Mouse (Mus musculus) liver, postnatal 0 days (tissue): ENCODE results near the gene Tmem82. TPM values are rescaled to one million over a fixed set of nuclear protein-coding genes. Genes with fewer than 3 reads are reported as not detected.

Experiments used
- ATAC-seq: fragments of 200-750 bp; cut with Nextera tagmentation; 2 replicates; pipeline ENCODE4 v1.8.0; 2017; ENCODE audit warnings: mild to moderate bottlenecking, moderate library complexity
- DNase-seq: peaks from one replicate; pipeline ENCODE4 v3.0.0-alpha.2; 2016
- H3K27ac ChIP-seq: fragments of 300-500 bp; sonication (generic); 2 replicates; pipeline ENCODE4 v1.5.1; 2014; ENCODE audit warnings: antibody characterized with exemption, moderate library complexity, mild to moderate bottlenecking, low read depth
- H3K27me3 ChIP-seq: fragments of 300-500 bp; sonication (generic); 2 replicates; pipeline ENCODE4 v1.6.1; 2014; ENCODE audit warnings: low read length, control low read depth, mixed read lengths; ENCODE audit not compliant: insufficient read depth
- H3K36me3 ChIP-seq: fragments of 300-500 bp; sonication (generic); replicated peaks from 2 replicates; pipeline ENCODE4 v1.6.1; 2014; ENCODE audit warnings: mild to moderate bottlenecking, control low read depth, low read length, moderate library complexity, mixed read lengths; ENCODE audit not compliant: insufficient read depth
- H3K4me1 ChIP-seq: fragments of 300-500 bp; sonication (generic); 2 replicates; pipeline ENCODE4 v1.6.1; 2014; ENCODE audit warnings: antibody characterized with exemption, mild to moderate bottlenecking, control low read depth; ENCODE audit not compliant: insufficient read depth
- H3K4me2 ChIP-seq: fragments of 300-500 bp; sonication (generic); 2 replicates; pipeline ENCODE4 v1.6.1; 2014; ENCODE audit warnings: low read depth, mild to moderate bottlenecking, low read length, moderate library complexity, mixed read lengths
- H3K4me3 ChIP-seq: fragments of 300-500 bp; sonication (generic); 2 replicates; pipeline ENCODE4 v1.5.1; 2014; ENCODE audit warnings: low read depth, low read length
- H3K9ac ChIP-seq: fragments of 300-500 bp; sonication (generic); replicated peaks from 2 replicates; pipeline ENCODE4 v1.6.1; 2014; ENCODE audit warnings: mild to moderate bottlenecking, moderate library complexity
- H3K9me3 ChIP-seq: fragments of 300-500 bp; sonication (generic); 2 replicates; pipeline ENCODE4 v1.6.1; 2016; ENCODE audit warnings: mild to moderate bottlenecking, control low read depth, low read length, mixed read lengths
- CTCF ChIP-seq: sonication (generic); IDR thresholded peaks from 2 replicates; pipeline ENCODE4 v1.5.1; 2016; ENCODE audit warnings: antibody characterized with exemption, low read depth
- EP300 ChIP-seq: IDR thresholded peaks from 2 replicates; pipeline ENCODE4 v1.6.1; 2016; ENCODE audit warnings: antibody characterized with exemption, low read depth, mild to moderate bottlenecking
- WGBS: fragments of 180-500 bp; shearing (Covaris S2); extraction: QIAGEN DNeasy Blood & Tissue Kit; methylation state at CpG from one replicate; pipeline ENCODE4 v1.1.7; 2014; ENCODE audit not compliant: insufficient replicate concordance; 5-methylcytosine and 5-hydroxymethylcytosine counted together
- polyA plus RNA-seq: library from polyadenylated mRNA; unstranded; fragments of >200 nt; fragmentation: Nextera tagmentation; extraction: Ambion mirVana; gene quantifications from 2 replicates; pipeline ENCODE4 v1.2.1, GENCODE M21; 2015

Tmem82 gene
- polyA plus RNA-seq, 1 experiment from 2014 or later: 17.3 TPM

GRCm38 (mm10) chr4:141601148-141601862 is 17.1 kb downstream of the Tmem82 start:
- no peak for DNase-seq
- Histone ChIP-seq H3K4me1 (peaks cover 20% of the 10 kb centered on the region), H3K27me3 (peaks cover 21% of the 10 kb centered on the region), H3K27ac (no peak overlapping the region), H3K9me3 (no peaks in the 10 kb centered on the region), H3K9ac (no peak overlapping the region), H3K4me3 (no peak overlapping the region), H3K4me2 (no peak overlapping the region), H3K36me3 (no peaks in the 10 kb centered on the region)
- WGBS: 68% methylated on average over 12 of the region's 12 CpGs
- TF ChIP-seq EP300 (no peak), CTCF (no peak)
- no peak for ATAC-seq

- Histone ChIP-seq H3K27me3 (peaks cover 21% of the 10 kb centered on the region), H3K4me1 (peaks cover 20% of the 10 kb centered on the region), H3K4me2 (no peak overlapping the region), H3K9ac (no peak overlapping the region), H3K9me3 (no peaks in the 10 kb centered on the region), H3K4me3 (no peak overlapping the region), H3K36me3 (no peaks in the 10 kb centered on the region), H3K27ac (no peak overlapping the region)
- DNase-seq (no peak), ATAC-seq (no peak)
- WGBS: 53% methylated on average over 6 of the region's 6 CpGs
- TF ChIP-seq EP300 (no peak), CTCF (no peak)
Measured at GRCm38 (mm10) chr4:141600364-141600763, 18.1 kb downstream of the Tmem82 start.

GRCm38 (mm10) chr4:141599251-141600141 is 18.9 kb downstream of the Tmem82 start:
- TF ChIP-seq EP300: no peak
- TF ChIP-seq CTCF: no peak
- DNase-seq: no peak
- peak overlapping the region; percentile 50 for H3K9ac ChIP-seq
- WGBS: 3% methylated on average over 35 of the region's 57 CpGs
- H3K4me1 ChIP-seq: peaks cover 17% of the 10 kb centered on the region
- no peak for ATAC-seq
- H3K36me3 ChIP-seq: no peaks in the 10 kb centered on the region
- peak overlapping the region; percentile 41 for H3K4me3 ChIP-seq
- H3K27ac ChIP-seq: no peak overlapping the region; the same call in 1 of the 2 replicates
- peak overlapping the region; percentile 73 for H3K4me2 ChIP-seq
- peaks cover 21% of the 10 kb centered on the region for H3K27me3 ChIP-seq
- H3K9me3 ChIP-seq: no peaks in the 10 kb centered on the region

GRCm38 (mm10) chr4:141598894-141599250 is 19.6 kb downstream of the Tmem82 start:
- peaks cover 11% of the 10 kb centered on the region for H3K4me1 ChIP-seq
- DNase-seq (no peak), ATAC-seq (no peak)
- peak overlapping the region; percentile 41 for H3K4me3 ChIP-seq
- peak overlapping the region; percentile 73 for H3K4me2 ChIP-seq
- TF ChIP-seq CTCF (no peak), EP300 (no peak)
- 3% methylated on average over 9 of the region's 9 CpGs for WGBS
- no peak overlapping the region; the same call in 1 of the 2 replicates for H3K27ac ChIP-seq
- H3K9me3 ChIP-seq: no peaks in the 10 kb centered on the region
- peak overlapping the region; percentile 50; the same call in 1 of the 2 replicates for H3K9ac ChIP-seq
- H3K27me3 ChIP-seq: peaks cover 21% of the 10 kb centered on the region
- H3K36me3 ChIP-seq: no peaks in the 10 kb centered on the region

GRCm38 (mm10) chr4:141598199-141598893 is 20.1 kb downstream of the Tmem82 start:
- WGBS: 3% methylated on average over 19 of the region's 19 CpGs
- 0 out of 2 replicates have a peak overlapping the region, but pooled peaks have one; percentile 11 for H3K27ac ChIP-seq
- no peaks in the 10 kb centered on the region for H3K36me3 ChIP-seq
- ATAC-seq (peak; percentile 30; the same call in 1 of the 2 replicates), DNase-seq (no peak)
- H3K9me3 ChIP-seq: no peaks in the 10 kb centered on the region
- TF ChIP-seq CTCF (no peak), EP300 (no peak)
- H3K4me2 ChIP-seq: peak overlapping the region; percentile 73
- peak overlapping the region; percentile 50; the same call in 1 of the 2 replicates for H3K9ac ChIP-seq
- H3K4me3 ChIP-seq: peak overlapping the region; percentile 41
- H3K4me1 ChIP-seq: peaks cover 11% of the 10 kb centered on the region
- peaks cover 21% of the 10 kb centered on the region for H3K27me3 ChIP-seq
